Mouse (Mus musculus): Measurements from ENCODE around the gene Slc27a5. TPM values are rescaled to one million over a fixed set of nuclear protein-coding genes. Genes with fewer than 3 reads are reported as not detected.

Slc27a5 gene
- 1 to 10 TPM in 1 of 2 experiments, not detected in 1; 1.9 TPM for total RNA-seq (2023)

DNA sequence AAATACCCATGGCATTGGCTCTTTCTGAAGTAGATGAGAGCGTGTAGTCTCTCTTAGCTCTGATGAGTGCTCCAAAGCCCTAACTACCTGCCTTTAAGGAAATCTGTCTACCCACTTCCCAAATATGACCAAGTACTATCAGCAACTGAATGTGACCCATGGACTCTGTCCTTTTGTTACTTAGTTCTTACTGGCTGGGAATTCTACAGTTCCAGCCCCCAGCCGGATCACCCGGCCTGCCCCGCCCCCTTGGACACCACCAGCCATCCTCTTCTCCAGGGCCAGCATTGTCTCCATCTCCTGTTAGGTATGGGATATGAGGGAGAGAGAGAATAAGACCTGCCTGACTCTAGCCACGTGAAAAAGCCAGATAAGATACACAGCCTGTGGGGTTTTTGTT is at the start of gene Slc27a5:
Gene Slc27a5 (minus strand): TSS at position 140 of the 400 bp plus-strand sequence.

DNA sequence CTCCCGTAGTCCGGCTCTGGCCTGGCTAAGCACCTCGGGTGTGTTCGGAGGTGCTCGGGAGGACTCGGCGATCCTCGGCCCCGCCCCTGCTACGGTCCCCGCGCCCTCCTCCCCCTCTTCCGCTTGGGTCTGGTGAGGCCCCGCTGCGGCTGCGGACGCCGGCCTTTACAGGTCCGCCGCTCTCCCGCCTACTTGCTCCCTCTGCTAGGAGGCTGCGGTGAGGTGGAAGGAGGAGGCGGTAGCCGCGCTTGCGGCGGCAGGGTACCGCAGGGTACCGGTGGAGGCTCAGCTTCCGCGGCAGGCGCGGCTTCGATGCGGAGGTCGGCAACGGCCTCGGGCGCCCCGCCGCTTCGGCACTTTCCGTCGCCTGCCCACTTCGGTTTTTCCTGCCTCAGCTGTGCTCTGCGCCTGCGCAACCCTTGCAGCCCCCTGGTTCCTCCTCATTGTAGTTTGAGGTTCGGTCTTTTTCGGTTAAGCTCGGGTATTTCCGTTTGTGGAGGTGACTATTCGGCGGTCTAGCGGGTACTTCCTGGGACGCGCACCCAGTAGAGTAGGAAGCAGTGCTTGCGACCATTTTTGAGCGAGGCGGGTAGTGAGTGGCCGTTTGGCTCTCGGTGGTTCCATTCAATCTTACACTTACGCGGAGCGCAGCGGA is 40.0 kb upstream of the Slc27a5 start, which contains the start of gene Ube2m:
Gene Ube2m (minus strand): TSS at position 375 of the 655 bp plus-strand sequence.

DNA sequence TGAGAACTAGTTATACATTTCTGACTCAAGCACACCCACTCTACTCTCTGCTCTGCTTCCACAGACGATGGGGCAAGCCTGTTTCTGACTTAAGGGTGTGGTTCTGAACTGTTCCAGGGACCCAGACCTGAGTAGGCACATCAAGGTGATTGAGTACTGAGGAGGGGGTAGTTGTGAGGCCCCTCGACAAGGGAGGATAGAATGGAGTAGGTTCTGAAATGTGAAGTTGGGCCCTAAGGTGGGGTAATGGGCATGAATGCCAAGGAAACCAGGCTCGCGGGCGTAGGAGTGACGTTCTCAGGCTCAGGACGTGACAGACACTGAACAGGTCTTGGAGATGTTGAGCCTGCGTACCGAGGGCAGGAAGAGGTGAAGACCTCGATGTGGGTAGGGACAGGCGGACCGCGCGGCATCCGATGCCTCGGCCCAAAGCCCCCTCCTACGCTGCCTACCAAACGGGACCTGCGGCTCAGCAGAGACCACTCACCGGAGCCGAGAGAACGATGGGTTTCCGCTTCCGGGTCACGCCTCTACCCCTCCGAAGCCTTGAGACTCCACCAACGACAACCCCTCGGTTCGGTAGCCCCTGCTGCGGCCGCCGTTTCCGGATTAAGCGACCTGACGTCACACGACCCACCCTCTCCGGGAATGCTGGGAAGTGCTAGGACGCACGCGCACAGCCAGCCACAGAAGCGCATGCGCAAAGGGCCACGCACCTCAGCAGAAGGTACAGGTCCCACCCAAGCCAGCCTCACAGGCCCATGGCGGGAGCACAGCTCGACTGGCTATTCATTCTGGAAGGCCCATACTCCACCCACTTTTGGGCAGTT is 36.4 kb upstream of the Slc27a5 start, which contains the start of gene Chmp2a:
Gene Chmp2a (minus strand): TSS at position 660 of the 830 bp plus-strand sequence.

DNA sequence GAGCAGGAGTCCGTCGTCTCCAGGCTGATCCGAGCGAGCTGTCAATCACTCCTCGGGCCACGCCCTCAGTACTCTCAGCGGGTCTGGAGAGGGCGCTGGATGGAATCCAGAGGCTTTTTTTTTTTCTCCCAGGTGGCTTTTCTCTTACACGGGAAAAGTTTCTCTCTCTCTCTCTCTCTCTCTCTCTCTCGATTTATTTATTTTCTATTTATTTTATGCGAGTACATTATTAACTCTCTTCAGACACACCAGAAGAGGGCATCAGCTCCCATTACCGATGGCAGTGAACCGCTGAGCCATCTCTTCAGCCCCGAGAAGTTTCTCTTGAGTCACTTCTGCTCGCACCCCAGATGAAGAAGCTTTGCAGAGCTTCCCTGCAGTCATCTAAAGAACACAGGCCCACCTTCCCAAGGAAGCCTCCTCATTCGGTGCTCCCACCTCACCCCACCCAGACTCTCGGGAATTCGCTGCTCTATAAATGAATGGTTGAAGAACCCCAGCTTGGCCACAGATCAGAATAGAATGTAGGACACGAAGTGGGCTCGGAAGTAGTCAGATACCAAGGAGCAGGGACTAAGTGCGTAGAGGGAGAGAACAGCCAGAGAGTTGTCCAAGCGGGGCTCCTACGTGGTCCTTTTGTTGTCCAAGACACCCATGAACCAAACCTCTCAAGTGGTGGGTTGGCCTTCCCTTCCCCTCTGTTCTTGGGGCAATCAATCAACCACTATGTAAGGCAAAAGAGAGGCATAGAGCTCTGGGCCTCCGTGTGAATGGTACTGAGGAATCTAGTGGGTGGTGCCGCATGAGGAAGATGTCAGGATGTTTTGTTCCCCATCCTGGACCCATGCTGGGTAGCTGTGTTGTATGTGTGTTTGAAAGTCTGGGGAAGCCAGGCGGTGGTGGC is 12.3 kb upstream of the Slc27a5 start, which contains the start of gene Zbtb45:
Gene Zbtb45 (minus strand): TSS at position 30 of the 904 bp plus-strand sequence.

DNA sequence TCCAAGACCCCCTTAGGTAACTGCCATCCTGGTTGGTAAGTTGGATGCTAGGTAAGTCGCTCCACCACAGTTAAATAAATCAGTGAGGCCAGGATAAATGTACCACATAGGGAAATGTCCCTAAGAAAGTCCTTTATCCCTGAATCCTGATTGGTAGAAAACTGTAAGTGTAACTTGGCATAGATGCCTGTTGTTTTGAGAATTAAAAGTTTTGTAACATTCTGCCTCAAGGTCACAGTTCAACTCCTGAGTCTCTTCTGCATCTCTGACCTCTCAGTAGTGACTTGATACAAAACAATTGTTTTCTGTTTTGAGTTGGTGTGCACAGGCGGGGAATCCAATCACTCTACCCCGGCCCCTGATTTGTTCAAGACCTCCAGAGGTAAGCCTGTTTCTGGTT is 859 bp upstream of the Slc27a5 start, which contains the start of gene Trim28:
Gene Trim28 (plus strand): TSS at position 264 of the 400 bp plus-strand sequence.

DNA sequence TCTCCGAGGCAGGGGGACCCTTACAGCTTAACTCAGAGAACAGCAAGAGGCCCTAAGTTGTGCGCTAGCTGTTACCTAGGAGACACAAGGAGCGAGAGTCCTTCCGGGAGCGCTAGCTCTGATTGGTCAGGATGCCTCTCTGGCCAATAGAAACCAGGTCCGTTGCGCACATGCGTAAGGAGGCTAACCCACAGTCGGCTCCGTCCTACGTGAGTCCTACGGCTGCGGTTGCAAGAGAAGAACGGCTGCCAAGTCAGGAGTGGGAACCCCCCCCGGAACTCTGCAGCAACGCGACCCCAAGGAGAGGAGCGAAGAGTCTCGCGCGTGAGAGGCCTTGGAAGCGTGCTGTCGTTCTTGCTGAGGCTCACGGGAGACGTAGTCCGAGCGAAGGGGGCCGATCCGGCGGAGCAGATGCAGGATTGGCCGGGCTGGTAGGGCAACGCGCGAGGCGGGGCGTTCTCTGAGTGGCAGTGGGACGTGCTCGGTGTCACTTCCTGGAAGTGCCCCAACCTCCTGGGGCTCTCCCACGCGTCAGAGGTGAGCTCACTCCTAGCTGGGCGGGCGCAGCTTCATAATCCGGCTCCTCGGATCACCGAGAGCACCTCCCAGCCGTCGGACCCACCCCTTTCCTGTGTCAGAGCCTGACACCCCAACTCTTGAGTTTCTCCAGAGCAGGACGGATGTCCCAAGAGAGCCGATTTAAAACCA is 20.2 kb downstream of the Slc27a5 start, which contains the start of gene Zfp446:
Gene Zfp446 (plus strand): TSS at position 167 of the 708 bp plus-strand sequence.

DNA sequence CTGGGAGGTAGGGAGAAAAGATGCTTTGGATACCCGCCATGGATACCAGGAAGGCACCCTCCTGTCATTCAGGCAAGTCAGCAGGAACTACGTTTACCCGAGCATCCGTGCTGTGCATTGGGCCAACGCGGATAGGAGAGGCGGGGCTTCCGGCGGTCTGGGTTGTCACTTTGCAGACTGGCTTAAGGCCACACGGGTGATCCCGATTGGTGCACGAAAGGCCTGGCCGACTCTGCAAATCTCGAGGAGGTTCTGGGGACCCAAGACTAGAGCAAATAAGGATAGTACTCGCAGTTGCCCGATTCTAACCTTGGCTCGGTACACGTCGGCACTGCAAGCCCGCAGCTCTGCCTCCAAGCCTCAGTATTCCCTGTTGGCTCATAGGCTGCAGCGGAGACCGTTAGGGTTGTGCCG is 32.3 kb downstream of the Slc27a5 start, which contains the start of gene Zfp324:
Gene Zfp324 (plus strand): TSS at position 161 of the 414 bp plus-strand sequence.

Other genes starting within 250 kb of the Slc27a5 start
- 1 to 10 TPM; 9.2 to 9.4 TPM for gene Zscan18, start 194.6 kb downstream of the Slc27a5 start, total RNA-seq (2023)
- 10 to 100 TPM; 13.3 to 18.0 TPM for gene Zfp329, start 179.3 kb downstream of the Slc27a5 start, total RNA-seq (2023)
- gene Zfp110, start 163.4 kb downstream of the Slc27a5 start, total RNA-seq (2023): 100 to 1,000 TPM in 1 of 2 experiments, 10 to 100 TPM in 1; 96.7 to 111 TPM
- gene Zfp128, start 117.0 kb downstream of the Slc27a5 start, total RNA-seq (2023): 1 to 10 TPM; 1.7 TPM
- gene Zscan22, start 100.4 kb downstream of the Slc27a5 start, total RNA-seq (2023): 10 to 100 TPM; 11.9 to 13.9 TPM
- gene Rps5, start 75.9 kb downstream of the Slc27a5 start, total RNA-seq (2023): 1,000 to 10,000 TPM; 2,987 to 3,057 TPM
- gene Rnf225, start 70.8 kb downstream of the Slc27a5 start, total RNA-seq (2023): 1 to 10 TPM; 1.3 to 2.1 TPM
- gene Zfp324, start 32.4 kb downstream of the Slc27a5 start, total RNA-seq (2023): 1 to 10 TPM; 3.8 to 4.0 TPM
- gene Zfp446, start 20.3 kb downstream of the Slc27a5 start, total RNA-seq (2023): 1 to 10 TPM; 8.4 to 10.0 TPM
- gene Trim28, start 922 bp upstream of the Slc27a5 start, total RNA-seq (2023): 100 to 1,000 TPM; 399 to 401 TPM
- 10 to 100 TPM; 22.0 to 22.4 TPM for gene Zbtb45, start 11.8 kb upstream of the Slc27a5 start, total RNA-seq (2023)
- 100 to 1,000 TPM; 118 to 133 TPM for gene Chmp2a, start 36.6 kb upstream of the Slc27a5 start, total RNA-seq (2023)
- 100 to 1,000 TPM in 1 of 2 experiments, 10 to 100 TPM in 1; 84.0 to 106 TPM for gene Ube2m, start 40.1 kb upstream of the Slc27a5 start, total RNA-seq (2023)
- under 1 TPM; 0.36 to 0.52 TPM for gene Mzf1, start 56.6 kb upstream of the Slc27a5 start, total RNA-seq (2023)
- gene Vmn1r85, start 97.0 kb upstream of the Slc27a5 start, total RNA-seq (2023): not detected
- gene Vmn1r86, start 121.7 kb upstream of the Slc27a5 start, total RNA-seq (2023): not detected
- gene Vmn1r87, start 142.0 kb upstream of the Slc27a5 start, total RNA-seq (2023): not detected
- under 1 TPM; 0.26 to 0.30 TPM for gene Vmn1r88, start 161.4 kb upstream of the Slc27a5 start, total RNA-seq (2023)
- gene Vmn1r89, start 214.8 kb upstream of the Slc27a5 start, total RNA-seq (2023): not detected

Measured in T-cell, adult 66 days (primary cell).